Mouse (Mus musculus): Measurements from ENCODE around the gene Vmn1r25. TPM values are rescaled to one million over a fixed set of nuclear protein-coding genes. Genes with fewer than 3 reads are reported as not detected.
"Not testable (repeated sequence)": the region's sequence is repeated elsewhere in the genome, so short reads cannot be mapped to it uniquely, and the experiment has no call there.

Gene Vmn1r25
- not detected in 2 replicates for polyA plus RNA-seq (2012; rRNA removed)

- 55% methylated on average over 3 of the region's 3 CpGs for WGBS
- Histone ChIP-seq H3K4me3 (replicated peaks; ENCODE audit: insufficient read depth, low read depth, low read length) (no peak within 1 kb of the TSS), H3K4me1 (ENCODE audit: control insufficient read depth, insufficient read depth, low read length) (no peaks in the 10 kb centered on the region), H3K27me3 (ENCODE audit: control insufficient read depth, insufficient read depth, low read length) (no peaks in the 10 kb centered on the region), H3K27ac (ENCODE audit: insufficient read depth, low read length) (no peak within 1 kb of the TSS)
- DNase-seq = no peak
- TF ChIP-seq CTCF (IDR thresholded peaks at IDR 0.05; ENCODE audit: borderline replicate concordance, insufficient read depth, low read depth, low read length) = no peak
- TF ChIP-seq POLR2A (IDR thresholded peaks at IDR 0.05; ENCODE audit: borderline replicate concordance, insufficient read depth, low read length) = no peak
These were observed at the start of gene Vmn1r25 for GRCm38 (mm10) chr6:57980710-57981109. TSS of gene Vmn1r25 (minus strand) at chr6:57980810.

GRCm38 (mm10) chr6:58017478-58017877 is 36.9 kb upstream of the Vmn1r25 start:
- 91% methylated on average over 21 of the region's 21 CpGs for WGBS

GRCm38 (mm10) chr6:58015059-58015458 is 34.4 kb upstream of the Vmn1r25 start, which contains the start of gene Vmn1r26:
TSS of gene Vmn1r26 (minus strand) at chr6:58015159.
- H3K4me3 ChIP-seq (replicated peaks; ENCODE audit: insufficient read depth, low read depth, low read length) = no peak within 1 kb of the TSS
- H3K27ac ChIP-seq (ENCODE audit: insufficient read depth, low read length) = no peak within 1 kb of the TSS
- no peak for TF ChIP-seq CTCF (IDR thresholded peaks at IDR 0.05; ENCODE audit: borderline replicate concordance, insufficient read depth, low read depth, low read length)
- no peak for TF ChIP-seq POLR2A (IDR thresholded peaks at IDR 0.05; ENCODE audit: borderline replicate concordance, insufficient read depth, low read length)
- DNase-seq = no peak
- no peaks in the 10 kb centered on the region for H3K27me3 ChIP-seq (ENCODE audit: control insufficient read depth, insufficient read depth, low read length)
- 94% methylated on average over 1 of the region's 1 CpGs for WGBS
- H3K4me1 ChIP-seq (ENCODE audit: control insufficient read depth, insufficient read depth, low read length) = no peaks in the 10 kb centered on the region

More at GRCm38 (mm10) chr6:58017478-58017877, 36.9 kb upstream of the Vmn1r25 start:
- H3K27ac ChIP-seq (ENCODE audit: insufficient read depth, low read length); H3K4me3 ChIP-seq (replicated peaks; ENCODE audit: insufficient read depth, low read depth, low read length); H3K27me3 ChIP-seq (ENCODE audit: control insufficient read depth, insufficient read depth, low read length); H3K4me1 ChIP-seq (ENCODE audit: control insufficient read depth, insufficient read depth, low read length): not testable (repeated sequence)
- DNase-seq = peak in 1 of 2 experiments; percentile 0

- WGBS = 81% methylated on average over 1 of the region's 1 CpGs
- H3K27me3 ChIP-seq (ENCODE audit: control insufficient read depth, insufficient read depth, low read length); H3K4me3 ChIP-seq (replicated peaks; ENCODE audit: insufficient read depth, low read depth, low read length); DNase-seq; H3K27ac ChIP-seq (ENCODE audit: insufficient read depth, low read length); H3K4me1 ChIP-seq (ENCODE audit: control insufficient read depth, insufficient read depth, low read length): not testable (repeated sequence)
These were observed 19.2 kb downstream of the Vmn1r25 start, which contains the start of gene Vmn1r24 for GRCm38 (mm10) chr6:57961403-57961802. TSS of gene Vmn1r24 (minus strand) at chr6:57961503.

Other genes starting within 250 kb of the Vmn1r25 start
- 32.0 and 33.2 TPM in 2 replicates for gene Vopp1, start 155.7 kb downstream of the Vmn1r25 start, polyA plus RNA-seq (2012; rRNA removed)
- not detected in 2 replicates for gene Vmn1r21, start 130.5 kb downstream of the Vmn1r25 start, polyA plus RNA-seq (2012; rRNA removed)
- gene Vmn1r22, start 72.8 kb downstream of the Vmn1r25 start, polyA plus RNA-seq (2012; rRNA removed) = not detected in 2 replicates
- gene Vmn1r23, start 54.0 kb downstream of the Vmn1r25 start, polyA plus RNA-seq (2012; rRNA removed) = not detected in 2 replicates
- gene Vmn1r24, start 19.3 kb downstream of the Vmn1r25 start, polyA plus RNA-seq (2012; rRNA removed) = not detected in 2 replicates
- not detected in 2 replicates for gene Vmn1r26, start 34.3 kb upstream of the Vmn1r25 start, polyA plus RNA-seq (2012; rRNA removed)
- gene Vmn1r27, start 238.0 kb upstream of the Vmn1r25 start, polyA plus RNA-seq (2012; rRNA removed) = not detected in 2 replicates

Measured in cerebellum, adult 2 months (tissue).